Mouse (Mus musculus) cerebellum, postnatal 25 days (tissue): ENCODE measurements around the gene Hivep2.

ENCODE experiments used
- DNase-seq, 2 experiments: peaks; one replicate each; pipeline ENCODE4 v3.0.0; 2021; ENCODE audit warnings: mixed read lengths in 2 of 2

Gene Hivep2

GRCm38 (mm10) chr10:14024971-14025370 lies 59.1 kb downstream of the Hivep2 start:
- no peak for DNase-seq

- no peak for DNase-seq
Measured at GRCm38 (mm10) chr10:14027751-14028150, 61.9 kb downstream of the Hivep2 start.

GRCm38 (mm10) chr10:14028956-14029355 lies 63.1 kb downstream of the Hivep2 start:
- peak; percentile 58 to 80 for DNase-seq

GRCm38 (mm10) chr10:14030458-14031035 lies 64.7 kb downstream of the Hivep2 start:
- DNase-seq: no peak

- DNase-seq: no peak
Measured at GRCm38 (mm10) chr10:14032532-14032931, 66.7 kb downstream of the Hivep2 start.

GRCm38 (mm10) chr10:14034046-14034445 lies 68.2 kb downstream of the Hivep2 start:
- no peak for DNase-seq

GRCm38 (mm10) chr10:14034790-14035189 lies 68.9 kb downstream of the Hivep2 start:
- DNase-seq: no peak

GRCm38 (mm10) chr10:14035607-14036006 lies 69.7 kb downstream of the Hivep2 start:
- DNase-seq: no peak

- no peak for DNase-seq
Measured at GRCm38 (mm10) chr10:14036472-14036871, 70.6 kb downstream of the Hivep2 start.

- DNase-seq: no peak
Measured at GRCm38 (mm10) chr10:14037977-14038489, 72.2 kb downstream of the Hivep2 start.

GRCm38 (mm10) chr10:14040716-14041470 lies 75.0 kb downstream of the Hivep2 start:
- no peak for DNase-seq

- DNase-seq: no peak
Measured at GRCm38 (mm10) chr10:14041606-14042005, 75.7 kb downstream of the Hivep2 start.

- no peak for DNase-seq
Measured at GRCm38 (mm10) chr10:14042539-14043348, 76.9 kb downstream of the Hivep2 start.

- no peak for DNase-seq
Measured at GRCm38 (mm10) chr10:14043349-14043710, 77.5 kb downstream of the Hivep2 start.

GRCm38 (mm10) chr10:14044046-14044782 lies 78.3 kb downstream of the Hivep2 start:
- no peak for DNase-seq

GRCm38 (mm10) chr10:14044783-14045392 lies 79.0 kb downstream of the Hivep2 start:
- DNase-seq: no peak

- peak in 1 of 2 experiments; percentile 9 for DNase-seq
Measured at GRCm38 (mm10) chr10:14045745-14046144, 79.9 kb downstream of the Hivep2 start.

GRCm38 (mm10) chr10:14046171-14046651 lies 80.3 kb downstream of the Hivep2 start:
- DNase-seq: peak in 1 of 2 experiments; percentile 14

- peak in 1 of 2 experiments; percentile 49 for DNase-seq
Measured at GRCm38 (mm10) chr10:14046935-14047334, 81.1 kb downstream of the Hivep2 start.

GRCm38 (mm10) chr10:14047661-14048060 lies 81.8 kb downstream of the Hivep2 start:
- DNase-seq: peak in 1 of 2 experiments; percentile 20

GRCm38 (mm10) chr10:14048322-14048915 lies 82.5 kb downstream of the Hivep2 start:
- DNase-seq: peak in 1 of 2 experiments; percentile 8
